Mouse (Mus musculus): ENCODE measurements around the gene Ppfia4. TPM values are rescaled to one million over a fixed set of nuclear protein-coding genes. Genes with fewer than 3 reads are reported as not detected.

Gene Ppfia4
- total RNA-seq, 1 experiment = 14.1 TPM

DNA sequence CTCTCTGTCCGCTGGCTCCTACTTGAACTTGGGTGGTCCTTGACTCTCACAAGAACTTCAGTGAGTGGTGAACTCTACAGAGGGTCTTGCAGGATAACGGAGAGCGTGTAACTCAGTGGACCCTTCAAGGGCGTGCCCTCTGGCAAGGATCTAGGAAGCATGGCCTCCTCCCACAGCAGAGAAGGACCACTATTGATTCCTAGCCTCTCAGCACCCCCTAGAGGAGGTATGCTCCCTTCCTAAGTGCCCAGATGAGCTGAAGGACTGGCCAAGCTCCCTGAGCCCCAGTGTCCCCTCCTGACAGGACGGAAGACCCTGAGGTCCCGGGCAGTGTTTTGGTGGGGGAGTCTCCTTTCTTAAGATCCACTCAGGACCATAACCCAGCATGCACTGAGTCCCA lies 10.1 kb downstream of the Ppfia4 start:
- TF ChIP-seq ZNF384 (IDR thresholded peaks at IDR 0.05; ENCODE audit: low read depth, low read length) (no peak), CHD2 (IDR thresholded peaks at IDR 0.05; ENCODE audit: low read depth, low read length) (no peak), ZC3H11A (IDR thresholded peaks at IDR 0.05; ENCODE audit: borderline replicate concordance, low read depth, low read length) (no peak), HCFC1 (IDR thresholded peaks at IDR 0.05; ENCODE audit: borderline replicate concordance, insufficient read depth, low read length) (no peak), MAFK (IDR thresholded peaks at IDR 0.05; ENCODE audit: insufficient read depth, low read depth, low read length) (no peak)
- peaks cover 62% of the 10 kb centered on the region for H3K36me3 ChIP-seq (ENCODE audit: control insufficient read depth, insufficient read depth, low read length, poor library complexity, severe bottlenecking)
- H3K27ac ChIP-seq (ENCODE audit: insufficient read depth, low read depth, low read length, poor library complexity, severe bottlenecking) = no peak overlapping the region

DNA sequence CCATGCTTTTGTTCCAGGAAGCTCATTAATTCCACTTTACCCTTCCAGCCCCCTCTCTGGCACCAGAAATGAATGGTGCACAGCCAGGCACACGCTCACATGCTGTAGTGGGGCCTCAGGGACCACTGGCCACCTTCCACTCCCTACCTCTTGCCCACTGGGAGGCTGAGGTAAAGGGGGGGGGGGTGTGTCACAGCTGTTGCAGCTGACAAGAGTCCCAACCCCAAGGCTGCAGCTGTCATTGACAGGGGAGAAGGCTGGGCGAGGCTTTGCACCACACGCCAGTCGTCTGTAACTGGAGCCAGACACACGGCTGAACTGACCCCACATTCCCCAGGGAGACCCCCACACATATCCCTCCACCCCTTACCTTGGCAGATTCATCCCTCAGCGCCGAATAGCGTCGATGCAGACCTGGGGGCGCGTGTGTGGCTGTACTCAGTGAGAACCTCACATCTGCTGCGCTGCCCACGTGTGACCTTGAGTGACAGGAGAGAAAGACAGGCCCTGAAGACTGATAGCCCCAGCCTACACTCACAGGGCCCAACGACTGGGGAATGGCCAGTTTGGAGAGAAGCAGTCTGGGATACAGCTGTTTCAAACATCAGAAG lies 11.9 kb downstream of the Ppfia4 start:
- H3K9me3 ChIP-seq (ENCODE audit: control insufficient read depth, insufficient read depth, low read depth, low read length) = no peaks in the 10 kb centered on the region
- H3K27ac ChIP-seq (ENCODE audit: insufficient read depth, low read depth, low read length, poor library complexity, severe bottlenecking) = no peak overlapping the region
- H3K9ac ChIP-seq (ENCODE audit: insufficient read depth, low read depth, low read length, poor library complexity, severe bottlenecking) = no peak overlapping the region
- H3K4me1 ChIP-seq (ENCODE audit: control insufficient read depth in 2 of 2, insufficient read depth in 2 of 2, low read length in 2 of 2, poor library complexity in 1 of 2) = peaks cover 0 to 10% of the 10 kb centered on the region in 2 experiments; a peak in 1 of 4 replicates
- no peak for TF ChIP-seq HCFC1 (IDR thresholded peaks at IDR 0.05; ENCODE audit: borderline replicate concordance, insufficient read depth, low read length)
- TF ChIP-seq MAFK (IDR thresholded peaks at IDR 0.05; ENCODE audit: insufficient read depth, low read depth, low read length) = no peak
- TF ChIP-seq CHD2 (IDR thresholded peaks at IDR 0.05; ENCODE audit: low read depth, low read length) = no peak
- TF ChIP-seq ZNF384 (IDR thresholded peaks at IDR 0.05; ENCODE audit: low read depth, low read length) = no peak
- TF ChIP-seq ZC3H11A (IDR thresholded peaks at IDR 0.05; ENCODE audit: borderline replicate concordance, low read depth, low read length) = no peak
- peaks cover 77% of the 10 kb centered on the region for H3K36me3 ChIP-seq (ENCODE audit: control insufficient read depth, insufficient read depth, low read length, poor library complexity, severe bottlenecking)
- in situ Hi-C loops (cut with MboI; ENCODE audit: low sequenced_read_pairs in 2 of 2, unreplicated experiment in 2 of 2) = no loop called here
- DNase-seq (ENCODE audit: low read depth, low spot score) = no peak
- H3K4me3 ChIP-seq (ENCODE audit: insufficient read depth in 1 of 2, low read depth in 1 of 2, low read length in 2 of 2, poor library complexity in 1 of 2, severe bottlenecking in 1 of 2) = no peak overlapping the region

More for the DNA sequence above, 10.1 kb downstream of the Ppfia4 start:
- H3K4me1 ChIP-seq (ENCODE audit: control insufficient read depth in 2 of 2, insufficient read depth in 2 of 2, low read length in 2 of 2, poor library complexity in 1 of 2) = peaks cover 0 to 22% of the 10 kb centered on the region in 2 experiments; a peak in 2 of 4 replicates
- H3K9me3 ChIP-seq (ENCODE audit: control insufficient read depth, insufficient read depth, low read depth, low read length) = no peaks in the 10 kb centered on the region
- no peak for DNase-seq (ENCODE audit: low read depth, low spot score)
- H3K4me3 ChIP-seq (ENCODE audit: insufficient read depth in 1 of 2, low read depth in 1 of 2, low read length in 2 of 2, poor library complexity in 1 of 2, severe bottlenecking in 1 of 2) = no peak overlapping the region
- in situ Hi-C loops (cut with MboI; ENCODE audit: low sequenced_read_pairs in 2 of 2, unreplicated experiment in 2 of 2) = no loop called here
- no peak overlapping the region for H3K9ac ChIP-seq (ENCODE audit: insufficient read depth, low read depth, low read length, poor library complexity, severe bottlenecking)

DNA sequence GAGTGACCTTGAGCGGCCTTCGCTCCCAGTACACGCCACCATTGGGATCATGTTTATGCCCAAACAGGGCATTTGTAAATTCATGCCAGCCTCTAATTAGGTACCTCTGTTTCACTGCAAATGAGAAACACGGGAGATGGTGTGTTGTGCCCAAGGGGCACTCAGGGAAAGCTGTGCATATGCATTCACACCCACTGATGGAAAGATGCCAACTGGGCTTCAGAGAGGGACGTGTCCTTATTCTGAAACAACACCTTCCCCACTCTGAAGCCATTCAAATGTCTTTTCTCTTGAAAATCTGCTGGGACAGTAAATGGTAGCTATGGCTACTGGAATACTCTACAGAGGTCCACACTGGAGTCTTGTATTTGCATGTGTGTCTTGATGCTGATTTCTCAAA lies 14.5 kb downstream of the Ppfia4 start:
- Histone ChIP-seq H3K36me3 (ENCODE audit: control insufficient read depth, insufficient read depth, low read length, poor library complexity, severe bottlenecking) (peaks cover 68% of the 10 kb centered on the region), H3K9ac (ENCODE audit: insufficient read depth, low read depth, low read length, poor library complexity, severe bottlenecking) (no peak overlapping the region), H3K4me3 (ENCODE audit: insufficient read depth in 1 of 2, low read depth in 1 of 2, low read length in 2 of 2, poor library complexity in 1 of 2, severe bottlenecking in 1 of 2) (no peak overlapping the region), H3K27ac (ENCODE audit: insufficient read depth, low read depth, low read length, poor library complexity, severe bottlenecking) (no peak overlapping the region), H3K4me1 (ENCODE audit: control insufficient read depth in 2 of 2, insufficient read depth in 2 of 2, low read length in 2 of 2, poor library complexity in 1 of 2) (no peaks in the 10 kb centered on the region; a peak in 1 of 4 replicates), H3K9me3 (ENCODE audit: control insufficient read depth, insufficient read depth, low read depth, low read length) (no peaks in the 10 kb centered on the region)
- DNase-seq (ENCODE audit: low read depth, low spot score) = no peak
- in situ Hi-C loops (cut with MboI; ENCODE audit: low sequenced_read_pairs in 2 of 2, unreplicated experiment in 2 of 2) = no loop called here
- no peak for TF ChIP-seq CHD2 (IDR thresholded peaks at IDR 0.05; ENCODE audit: low read depth, low read length)
- TF ChIP-seq ZNF384 (IDR thresholded peaks at IDR 0.05; ENCODE audit: low read depth, low read length) = no peak
- TF ChIP-seq MAFK (IDR thresholded peaks at IDR 0.05; ENCODE audit: insufficient read depth, low read depth, low read length) = no peak
- TF ChIP-seq ZC3H11A (IDR thresholded peaks at IDR 0.05; ENCODE audit: borderline replicate concordance, low read depth, low read length) = no peak
- no peak for TF ChIP-seq HCFC1 (IDR thresholded peaks at IDR 0.05; ENCODE audit: borderline replicate concordance, insufficient read depth, low read length)

DNA sequence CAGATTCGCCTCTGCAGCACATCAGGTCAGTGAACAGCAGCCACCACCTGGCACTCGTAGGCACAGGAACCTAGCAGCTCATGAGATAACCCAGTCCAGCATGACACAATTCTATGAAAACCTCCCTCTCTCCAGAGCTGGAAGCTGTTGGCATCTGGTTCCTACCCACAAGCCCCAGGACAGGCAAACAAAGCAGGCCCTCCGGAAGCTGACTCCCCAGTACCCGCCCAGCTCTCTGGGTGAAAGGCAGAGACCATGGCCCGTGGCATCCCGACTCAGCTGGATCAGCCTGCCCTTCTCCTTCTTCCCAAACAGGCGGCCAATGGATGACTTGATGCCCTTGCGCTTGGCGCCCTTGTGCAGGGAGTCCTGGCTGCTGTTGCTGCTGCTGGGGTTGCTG lies 16.4 kb downstream of the Ppfia4 start:
- H3K4me1 ChIP-seq (ENCODE audit: control insufficient read depth in 2 of 2, insufficient read depth in 2 of 2, low read length in 2 of 2, poor library complexity in 1 of 2) = no peaks in the 10 kb centered on the region; a peak in 1 of 4 replicates
- no peak overlapping the region for H3K9ac ChIP-seq (ENCODE audit: insufficient read depth, low read depth, low read length, poor library complexity, severe bottlenecking)
- TF ChIP-seq ZC3H11A (IDR thresholded peaks at IDR 0.05; ENCODE audit: borderline replicate concordance, low read depth, low read length) (no peak), ZNF384 (IDR thresholded peaks at IDR 0.05; ENCODE audit: low read depth, low read length) (no peak), MAFK (IDR thresholded peaks at IDR 0.05; ENCODE audit: insufficient read depth, low read depth, low read length) (no peak)
- no peaks in the 10 kb centered on the region for H3K9me3 ChIP-seq (ENCODE audit: control insufficient read depth, insufficient read depth, low read depth, low read length)
- no peak for DNase-seq (ENCODE audit: low read depth, low spot score)
- in situ Hi-C loops (cut with MboI; ENCODE audit: low sequenced_read_pairs in 2 of 2, unreplicated experiment in 2 of 2) = no loop called here
- no peak overlapping the region for H3K27ac ChIP-seq (ENCODE audit: insufficient read depth, low read depth, low read length, poor library complexity, severe bottlenecking)
- no peak overlapping the region for H3K4me3 ChIP-seq (ENCODE audit: insufficient read depth in 1 of 2, low read depth in 1 of 2, low read length in 2 of 2, poor library complexity in 1 of 2, severe bottlenecking in 1 of 2)
- peaks cover 71% of the 10 kb centered on the region for H3K36me3 ChIP-seq (ENCODE audit: control insufficient read depth, insufficient read depth, low read length, poor library complexity, severe bottlenecking)

Data from ES-E14 (cell line).